In the genomic region with DNA sequence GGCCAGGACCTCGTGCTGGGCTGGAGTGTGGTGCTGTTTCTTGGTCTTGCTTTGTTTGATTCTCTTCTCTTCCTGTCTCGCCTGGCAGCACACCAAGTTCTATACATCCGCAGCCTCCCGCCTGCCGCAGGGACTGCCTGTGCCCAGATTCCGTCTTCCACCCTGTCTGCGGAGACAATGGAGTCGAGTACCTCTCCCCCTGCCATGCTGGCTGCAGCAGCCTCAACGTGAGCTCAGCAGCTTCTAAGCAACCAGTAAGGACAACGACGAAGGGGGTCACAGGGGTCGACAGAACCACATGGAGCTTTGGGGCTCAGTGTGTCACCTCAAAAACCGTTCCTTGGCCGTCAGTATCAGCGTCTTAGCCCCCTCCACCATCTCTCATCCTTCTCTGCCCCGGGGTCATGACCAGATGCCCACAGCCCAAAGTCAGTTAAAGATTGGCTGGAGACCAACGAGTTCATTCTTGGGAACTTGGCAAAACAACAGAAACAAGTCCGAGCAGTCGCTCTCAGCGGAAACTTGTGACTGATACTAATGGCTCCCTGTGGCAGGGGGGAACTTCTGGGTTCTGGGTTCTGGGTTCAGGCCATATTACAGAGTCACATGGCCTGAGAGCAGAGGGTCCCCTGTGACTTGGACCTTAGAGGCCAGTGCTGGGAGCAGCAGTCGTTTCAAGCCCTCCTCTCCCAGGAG, we compare ENCODE assay signal across 10 mouse cellular contexts. TPM values are rescaled to one million over a fixed set of nuclear protein-coding genes. Genes with fewer than 3 reads are reported as not detected.
DNase-seq lines count a peak whose midpoint lies in the region; ATAC-seq and TF ChIP-seq lines count a peak whose summit lies in the region.
"Had no signal": no experiment of that assay in that cellular context is flagged by ENCODE, and none has a peak within 500 bp of the region (broad histone marks: within the 10 kb centered on the region; RNA-seq: fewer than 3 reads in every experiment).

No protein-coding gene starts in this region.

- no peak for ATAC-seq in cerebellum, adult (ENCODE audit: insufficient number of reproducible peaks, low FRiP score, low TSS enrichment)

- peaks cover 28% of the 10 kb centered on the region for H3K4me1 ChIP-seq in lung, adult 2 months (ENCODE audit: control insufficient read depth, insufficient read depth, low read length)

- TF ChIP-seq POLR2A in lung, adult 2 months (IDR thresholded peaks at IDR 0.05; ENCODE audit: borderline replicate concordance, extremely low read depth, low read depth, low read length), result peak; percentile 30; the same call in 1 of the 2 replicates

- intact Hi-C loops in heart, postnatal 10 days (cut with DNase I), result no loop called here

- TF ChIP-seq CTCF in lung, adult 2 months (IDR thresholded peaks at IDR 0.05; ENCODE audit: insufficient read depth, low read length), result no peak

- 34% methylated on average over 21 of the region's 21 CpGs for WGBS in lung, adult 2 months

- DNase-seq in gastrocnemius, postnatal 25 days, result peak; percentile 30
- no peak for DNase-seq in gastrocnemius, adult 18-20 months (ENCODE audit: low spot score)
- DNase-seq in heart, adult 18-20 months, result peak; percentile 36 to 60
- peak; percentile 31 to 38 for DNase-seq in heart, postnatal 10 days
- peak; percentile 52 for DNase-seq in lung, adult 2 months
- no peak for DNase-seq in testis, postnatal 10 days (ENCODE audit: low spot score)
- no peak for DNase-seq in ovary, adult 18-20 months (ENCODE audit: low spot score)
- DNase-seq: cerebellum, adult 9-11 months had no signal

- H3K4me3 ChIP-seq in lung, adult 2 months (replicated peaks; ENCODE audit: extremely low read depth, low read depth, low read length), result no peak overlapping the region
- H3K4me3 ChIP-seq: erythroblast, embryonic 14.5 days had no signal

RNA-seq across cellular contexts. Expression of a gene that starts 34.6 kb away (rescaled TPM):
- total RNA-seq in gastrocnemius, postnatal 25 days (2021), result under 1 TPM; 0.61 to 0.72 TPM
- total RNA-seq in gastrocnemius, adult 18-20 months (2021), result 1 to 10 TPM in 1 of 2 experiments, under 1 TPM in 1; 0.64 to 1.2 TPM
- total RNA-seq in heart, adult 18-20 months (2021), result 1 to 10 TPM; 1.2 to 1.8 TPM
- total RNA-seq in heart, postnatal 10 days (2021), result 1 to 10 TPM; 1.7 to 1.8 TPM
- 10.6 and 21.3 TPM in 2 replicates for polyA plus RNA-seq in lung, adult 2 months (2012; rRNA removed)
- polyA plus RNA-seq: erythroblast, embryonic 14.5 days had no signal

Comparison
In these comparisons a context has a peak if more than half of its experiments do, and no peak if none do; other contexts are left out.
1. DNase-seq: peak in gastrocnemius, postnatal 25 days (single experiment), heart, adult 18-20 months (2 of 2), heart, postnatal 10 days (2 of 2) and lung, adult 2 months (single experiment); none in gastrocnemius, adult 18-20 months (single experiment), testis, postnatal 10 days (single experiment) and ovary, adult 18-20 months (single experiment).